Mouse (Mus musculus): ENCODE data around the gene Zdhhc1. TPM values are rescaled to one million over a fixed set of nuclear protein-coding genes. Genes with fewer than 3 reads are reported as not detected.

Gene Zdhhc1
- total RNA-seq, 2 experiments from 2014 or later, result 33.2 to 45.3 TPM

DNA sequence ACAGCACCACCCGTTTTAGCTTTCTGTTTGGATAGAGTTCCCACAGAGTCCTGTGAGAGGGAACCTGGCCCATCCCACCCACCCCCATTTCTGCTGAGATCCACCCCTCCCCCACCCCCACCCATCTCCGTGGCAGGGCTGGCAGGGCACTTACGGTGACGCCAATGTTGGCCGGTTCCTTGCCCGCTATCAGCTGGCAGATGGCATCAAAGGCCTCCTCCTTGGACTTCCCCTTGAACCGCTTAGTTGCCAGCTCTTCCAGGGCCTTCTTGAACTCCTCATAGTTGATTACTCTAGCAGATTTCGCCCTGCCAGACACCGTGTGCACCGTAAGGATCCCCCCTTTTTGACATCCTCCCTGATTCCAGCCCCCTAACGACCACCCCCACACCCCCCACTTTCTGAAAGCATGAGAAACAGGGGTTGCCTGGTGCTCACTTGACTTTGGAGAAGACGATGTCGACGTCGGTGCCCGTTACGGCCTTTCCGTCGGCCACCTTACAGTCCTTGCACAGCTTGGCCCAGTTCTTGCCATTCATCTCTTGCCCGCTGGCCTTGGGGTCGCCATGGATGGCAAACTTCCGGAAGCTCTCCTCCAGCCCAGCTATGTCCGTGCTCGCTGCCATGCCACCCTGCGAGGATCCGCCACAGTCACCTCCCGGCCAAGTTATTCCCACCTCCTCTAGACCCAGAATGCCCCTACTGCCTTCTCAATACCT is 28.5 kb downstream of the Zdhhc1 start:
- DNase-seq (ENCODE audit: low spot score in 2 of 2), result no peak
- intact Hi-C loops (cut with DNase I), result no loop called here

- intact Hi-C loops (cut with DNase I), result no loop called here
- no peak for DNase-seq (ENCODE audit: low spot score in 2 of 2)
These were observed 29.2 kb downstream of the Zdhhc1 start for GRCm38 (mm10) chr8:105467396-105467985.

DNA sequence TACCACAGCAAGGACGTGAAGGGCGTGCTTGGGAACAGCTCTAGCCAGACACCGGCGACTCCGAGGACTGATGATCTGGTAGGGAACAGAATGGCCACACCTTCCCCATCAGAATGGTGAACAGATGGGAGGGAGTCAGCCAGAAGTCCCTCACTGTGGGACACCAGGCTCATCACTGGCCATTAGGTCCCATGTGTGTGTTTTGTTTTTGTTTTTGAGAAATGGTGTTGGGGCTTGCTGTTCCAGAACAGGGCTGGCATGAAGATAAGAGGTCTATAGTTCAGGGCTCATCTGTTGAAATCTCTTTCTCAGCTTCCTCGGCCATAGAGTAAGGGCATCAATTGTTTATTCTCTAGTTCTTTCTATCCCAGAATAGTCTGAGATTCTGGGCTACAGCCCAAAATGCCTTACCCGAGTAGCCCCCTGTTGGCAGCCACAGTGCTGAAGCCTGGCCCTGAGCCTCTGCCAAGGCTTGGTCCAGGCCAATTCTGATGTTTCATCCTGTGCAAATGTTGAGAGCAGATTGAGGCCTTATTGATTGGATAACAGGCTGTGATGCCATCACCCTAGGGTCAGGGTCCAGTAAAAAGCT is 29.9 kb downstream of the Zdhhc1 start:
- intact Hi-C loops (cut with DNase I), result no loop called here
- DNase-seq (ENCODE audit: low spot score in 2 of 2), result no peak

DNA sequence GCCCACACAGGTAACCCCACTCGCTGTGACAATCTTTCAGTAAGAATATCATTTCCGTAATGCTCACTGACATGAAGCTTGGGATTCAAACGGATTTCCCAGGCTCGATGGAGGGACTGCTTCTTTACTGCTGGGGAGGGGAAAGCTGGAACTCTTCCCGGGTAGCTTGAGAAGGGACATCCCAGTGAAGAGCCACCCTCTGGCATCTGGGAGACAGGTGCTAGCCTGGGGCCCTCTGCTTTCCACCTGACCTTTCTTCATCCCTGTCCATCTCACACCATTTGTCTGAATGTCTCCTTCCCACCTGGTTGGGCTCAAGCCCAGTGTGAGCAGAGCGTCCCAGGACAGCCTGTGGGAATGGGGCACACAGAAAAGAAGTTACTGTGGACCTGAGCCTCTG is 30.5 kb downstream of the Zdhhc1 start:
- intact Hi-C loops (cut with DNase I), result no loop called here
- no peak for DNase-seq (ENCODE audit: low spot score in 2 of 2)

GRCm38 (mm10) chr8:105464595-105464994 is 32.1 kb downstream of the Zdhhc1 start:
- DNase-seq (ENCODE audit: low spot score in 2 of 2), result no peak
- intact Hi-C loops (cut with DNase I), result no loop called here

- intact Hi-C loops (cut with DNase I), result no loop called here
These were observed 35.5 kb downstream of the Zdhhc1 start for GRCm38 (mm10) chr8:105461085-105461803.

DNA sequence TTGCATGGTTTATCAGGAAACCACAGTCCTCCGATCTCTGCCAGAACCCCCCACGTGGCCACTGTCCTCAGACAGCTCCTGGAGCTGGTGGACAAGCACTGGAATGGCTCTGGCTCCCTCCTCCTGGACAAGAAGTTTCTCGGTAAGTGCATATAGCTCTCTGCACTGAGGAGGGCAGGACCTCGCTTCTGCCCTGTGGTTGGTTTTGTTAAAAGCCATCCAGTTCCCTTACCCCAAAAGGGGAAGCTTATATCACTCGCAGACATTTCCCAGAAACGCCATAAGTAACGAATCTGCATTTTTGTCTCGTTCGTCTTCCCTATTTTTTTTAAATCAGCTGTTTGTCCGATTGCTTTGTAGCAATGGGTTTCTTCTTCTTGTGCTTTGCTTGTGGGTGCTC is 41.5 kb downstream of the Zdhhc1 start:
- intact Hi-C loops (cut with DNase I), result no loop called here

More at GRCm38 (mm10) chr8:105461085-105461803, 35.5 kb downstream of the Zdhhc1 start:
- DNase-seq (ENCODE audit: low spot score in 2 of 2), result no peak

GRCm38 (mm10) chr8:105454088-105454487 is 42.6 kb downstream of the Zdhhc1 start:
- intact Hi-C loops (cut with DNase I), result no loop called here
- DNase-seq (ENCODE audit: low spot score in 2 of 2), result no peak

More for the DNA sequence above, 41.5 kb downstream of the Zdhhc1 start:
- DNase-seq (ENCODE audit: low spot score in 2 of 2), result no peak

- intact Hi-C loops (cut with DNase I), result no loop called here
These were observed 43.4 kb downstream of the Zdhhc1 start for GRCm38 (mm10) chr8:105453296-105453695.

GRCm38 (mm10) chr8:105451903-105452603 is 44.6 kb downstream of the Zdhhc1 start:
- DNase-seq (ENCODE audit: low spot score in 2 of 2), result no peak
- intact Hi-C loops (cut with DNase I), result no loop called here

More at GRCm38 (mm10) chr8:105453296-105453695, 43.4 kb downstream of the Zdhhc1 start:
- no peak for DNase-seq (ENCODE audit: low spot score in 2 of 2)

DNA sequence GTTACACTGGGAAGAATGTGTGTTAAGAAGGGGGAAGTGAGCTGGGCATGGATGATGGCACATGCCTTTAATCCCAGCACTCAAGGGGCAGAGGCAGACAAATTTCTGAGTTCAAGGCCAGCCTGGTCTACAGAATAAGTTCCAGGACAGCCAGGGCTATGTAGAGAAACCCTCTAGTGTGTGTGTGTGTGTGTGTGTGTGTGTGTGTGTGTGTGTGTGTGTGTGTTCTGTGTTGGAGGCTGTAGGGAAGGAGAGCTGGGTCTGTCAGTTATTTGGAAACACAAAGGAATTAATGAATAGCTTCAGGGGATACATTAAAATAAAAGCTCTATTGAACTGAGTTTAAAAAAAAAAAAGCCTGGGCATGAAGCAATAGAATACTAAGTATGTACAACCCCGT is 45.7 kb downstream of the Zdhhc1 start:
- no peak for DNase-seq (ENCODE audit: low spot score in 2 of 2)
- intact Hi-C loops (cut with DNase I), result no loop called here

DNA sequence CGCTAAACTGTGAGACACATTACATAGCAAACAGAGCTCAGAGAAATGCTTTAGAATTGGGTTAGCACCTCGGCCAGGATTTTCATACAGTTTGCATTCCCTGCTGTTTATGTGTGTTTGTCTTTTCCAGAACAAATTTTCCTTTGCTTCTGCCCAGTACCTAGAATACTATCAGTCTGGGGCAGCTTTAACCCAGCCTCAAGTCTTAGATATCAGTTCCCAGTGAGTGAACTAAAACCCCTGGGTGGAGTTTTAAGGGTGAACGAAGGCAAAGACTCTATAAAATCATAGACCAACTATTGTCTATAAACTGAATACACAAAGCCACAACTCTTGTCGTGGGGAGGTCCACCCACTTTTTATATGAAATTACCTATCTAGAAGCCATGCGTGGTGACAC is 48.1 kb downstream of the Zdhhc1 start:
- intact Hi-C loops (cut with DNase I), result no loop called here
- no peak for DNase-seq (ENCODE audit: low spot score in 2 of 2)

DNA sequence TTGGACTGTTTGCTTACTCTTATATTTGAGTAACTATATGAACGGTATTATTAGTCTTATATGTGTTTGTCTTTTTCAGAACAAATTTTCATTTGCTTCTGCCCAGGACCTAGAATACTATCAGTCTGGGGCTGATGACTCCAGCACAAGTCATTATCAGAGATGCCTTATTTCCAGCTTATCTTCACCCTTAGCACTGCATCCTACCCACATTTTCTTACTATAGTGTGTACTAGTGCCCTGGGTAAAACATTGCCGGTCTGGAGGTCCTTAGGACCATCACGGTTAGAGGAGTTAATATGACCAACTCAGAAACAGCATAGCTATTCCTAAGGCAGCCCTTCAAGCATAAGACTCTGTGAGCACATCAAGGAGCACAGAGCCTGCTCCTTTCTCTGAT is 48.5 kb downstream of the Zdhhc1 start:
- DNase-seq (ENCODE audit: low spot score in 2 of 2), result no peak
- intact Hi-C loops (cut with DNase I), result no loop called here

DNA sequence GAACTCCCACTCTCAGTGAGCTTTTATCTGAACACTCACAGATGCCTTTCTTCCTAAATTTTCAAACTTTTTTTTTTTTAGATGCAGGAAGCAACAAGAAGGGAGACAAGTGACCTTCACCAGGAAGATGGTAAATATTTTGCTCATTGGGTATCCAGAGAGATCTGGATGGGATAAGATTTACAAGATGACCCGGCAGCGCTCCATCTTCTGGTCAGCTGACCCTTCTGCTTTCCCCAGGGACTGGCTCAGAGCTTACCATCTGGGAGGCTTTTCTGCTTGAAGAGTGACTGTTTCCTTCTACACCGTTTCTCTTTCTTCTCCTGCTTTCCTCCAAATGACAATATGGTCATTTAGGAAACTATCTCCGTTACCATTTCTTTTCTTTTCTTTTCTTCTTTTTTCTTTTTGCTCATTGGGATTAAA is 50.6 kb downstream of the Zdhhc1 start:
- DNase-seq (ENCODE audit: low spot score in 2 of 2), result no peak
- intact Hi-C loops (cut with DNase I), result no loop called here

GRCm38 (mm10) chr8:105445296-105446126 is 51.2 kb downstream of the Zdhhc1 start:
- intact Hi-C loops (cut with DNase I), result no loop called here

GRCm38 (mm10) chr8:105442661-105443060 is 54.0 kb downstream of the Zdhhc1 start:
- intact Hi-C loops (cut with DNase I), result no loop called here

More at GRCm38 (mm10) chr8:105445296-105446126, 51.2 kb downstream of the Zdhhc1 start:
- DNase-seq (ENCODE audit: low spot score in 2 of 2), result no peak

DNA sequence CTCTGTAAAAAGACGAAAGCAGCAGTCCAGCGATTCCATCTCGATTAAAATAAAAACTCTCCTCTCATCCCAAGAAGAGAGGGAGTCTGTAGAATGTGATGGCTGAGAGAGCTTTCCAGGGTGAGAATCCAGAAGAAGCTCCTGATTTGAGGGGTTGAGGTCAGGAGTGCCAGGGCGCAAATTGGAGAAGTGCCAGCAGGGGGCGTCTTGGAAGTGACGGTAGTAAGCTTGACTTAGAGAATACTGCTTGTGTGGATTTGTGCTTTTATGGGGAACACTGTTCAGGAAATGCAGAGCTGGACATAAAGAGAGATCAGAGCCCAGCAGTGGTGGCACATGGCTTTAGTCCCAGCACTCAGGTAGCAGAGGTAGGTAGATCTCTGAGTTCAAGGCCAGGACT is 55.3 kb downstream of the Zdhhc1 start:
- no peak for DNase-seq (ENCODE audit: low spot score in 2 of 2)
- intact Hi-C loops (cut with DNase I), result no loop called here

More at GRCm38 (mm10) chr8:105442661-105443060, 54.0 kb downstream of the Zdhhc1 start:
- no peak for DNase-seq (ENCODE audit: low spot score in 2 of 2)

- intact Hi-C loops (cut with DNase I), result no loop called here
These were observed 57.8 kb downstream of the Zdhhc1 start for GRCm38 (mm10) chr8:105438865-105439264.

More at GRCm38 (mm10) chr8:105438865-105439264, 57.8 kb downstream of the Zdhhc1 start:
- no peak for DNase-seq (ENCODE audit: low spot score in 2 of 2)

Data from left cerebral cortex, postnatal 36 days (tissue).